Mouse (Mus musculus): ENCODE measurements around the gene Baiap2. TPM values are rescaled to one million over a fixed set of nuclear protein-coding genes. Genes with fewer than 3 reads are reported as not detected.
A peak's percentile ranks its signal among the peaks of the same experiment; 100 is the strongest.

The Baiap2 gene
- total RNA-seq, 2 experiments from 2014 or later, result 259 to 273 TPM

DNA sequence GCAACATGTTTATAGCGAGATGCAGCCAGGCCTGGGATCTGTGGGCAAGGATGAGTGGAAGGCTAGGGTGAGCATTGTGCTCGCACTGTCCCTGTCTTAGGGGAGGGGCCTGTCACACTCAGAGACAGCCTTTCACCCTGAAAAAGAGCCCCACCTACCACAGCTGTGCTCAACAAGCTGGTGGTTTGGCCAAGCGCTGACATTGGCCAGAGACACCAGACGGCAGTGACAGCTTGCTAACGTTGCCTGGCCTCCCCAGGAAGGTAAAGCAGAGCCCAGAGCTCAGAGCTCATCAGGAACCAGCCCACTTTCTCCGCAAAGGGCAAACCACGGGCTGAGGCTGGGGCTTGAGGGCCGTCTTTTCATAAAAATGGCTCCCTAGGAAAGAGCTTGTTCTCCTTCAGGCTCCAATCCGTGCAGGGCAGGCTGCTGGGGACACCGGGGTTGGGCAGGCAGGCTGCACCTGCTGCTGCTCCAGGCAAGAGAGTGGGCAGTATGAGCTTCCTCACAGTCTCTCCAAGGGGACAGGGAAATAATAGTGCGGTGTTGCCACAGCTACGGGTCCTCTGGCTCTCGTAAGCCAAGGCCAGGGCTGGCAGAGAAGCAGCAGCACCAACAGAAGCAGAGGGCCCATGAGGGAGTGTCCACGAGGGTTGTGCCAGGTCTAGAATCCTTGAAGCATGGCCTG lies 108.7 kb downstream of the Baiap2 start:
- peak in 1 of 2 experiments; percentile 26 for DNase-seq (ENCODE audit: low spot score in 2 of 2)
- intact Hi-C loops (cut with DNase I), result no loop called here

GRCm38 (mm10) chr11:120052274-120052673 lies 109.7 kb downstream of the Baiap2 start:
- DNase-seq (ENCODE audit: low spot score in 2 of 2), result no peak
- intact Hi-C loops (cut with DNase I), result no loop called here

DNA sequence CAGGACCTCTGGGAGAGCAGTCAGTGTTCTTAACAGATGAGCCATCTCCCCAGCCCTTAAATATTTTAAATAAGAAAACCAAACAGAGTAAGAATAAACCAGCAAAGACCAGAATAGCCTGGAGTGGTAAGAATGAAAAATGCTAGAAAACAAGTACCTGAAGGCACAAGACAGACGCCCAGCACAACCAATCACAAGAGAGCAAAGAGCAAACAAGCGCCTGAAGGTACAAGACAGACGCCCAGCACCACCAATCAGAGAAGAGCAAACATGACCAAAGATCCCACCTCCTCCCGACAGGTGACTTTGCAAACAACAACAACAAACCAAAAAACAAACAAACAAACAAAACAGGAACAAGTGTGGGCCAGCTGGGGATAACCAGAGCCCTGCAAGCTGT lies 111.3 kb downstream of the Baiap2 start:
- DNase-seq (ENCODE audit: low spot score in 2 of 2), result no peak
- intact Hi-C loops (cut with DNase I), result no loop called here

DNA sequence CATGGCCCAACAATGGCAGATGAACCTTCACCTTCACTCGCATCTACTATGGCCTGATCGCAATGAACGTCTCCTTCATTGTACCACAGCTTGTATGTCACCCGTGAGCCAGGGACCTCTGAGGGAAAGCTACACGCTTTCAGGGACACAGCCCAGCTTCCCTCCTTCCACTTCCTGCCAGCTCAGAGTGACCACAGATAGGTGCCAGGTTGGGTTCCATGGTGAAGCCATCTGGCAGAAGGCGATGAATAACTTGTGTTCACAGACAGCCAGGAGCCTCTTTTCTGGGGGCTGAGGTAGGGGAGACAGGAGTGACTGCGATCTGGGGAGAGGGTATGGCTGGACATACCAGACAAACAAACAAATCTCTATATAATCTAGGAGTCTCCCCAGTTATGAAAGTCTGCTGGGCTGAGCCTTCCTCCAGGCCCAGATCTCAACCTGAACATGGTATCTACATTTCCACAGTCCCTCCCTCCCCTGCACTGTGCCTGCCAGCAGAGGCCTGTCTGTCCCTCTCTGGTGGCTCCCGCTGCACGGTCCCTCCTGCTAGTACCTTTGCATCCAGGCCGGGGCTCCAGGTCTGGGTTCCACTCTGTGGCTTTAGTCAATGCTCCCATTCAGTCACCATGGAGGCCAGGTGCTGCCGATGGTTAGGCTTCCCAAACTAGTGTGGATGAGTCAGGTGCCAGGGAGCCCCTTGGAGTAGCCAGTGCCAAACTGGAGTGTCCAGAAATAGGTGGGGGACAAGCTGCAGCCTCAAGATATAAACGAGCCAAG lies 113.6 kb downstream of the Baiap2 start:
- no peak for DNase-seq (ENCODE audit: low spot score in 2 of 2)
- intact Hi-C loops (cut with DNase I), result no loop called here

Small RNAs within 50 kb of the gene (microRNA-seq; reads per million reads assigned to microRNA genes)
- gene Mir3065 (0 reads per million in 2 experiments), gene Mir338 (0 reads per million in 2 experiments)

Other genes with a start within 250 kb of the Baiap2 start
- 10 to 100 TPM; 44.8 to 47.8 TPM for gene Chmp6, start 29.3 kb upstream of the Baiap2 start, total RNA-seq (2021)
- gene Aatk, start 104.4 kb downstream of the Baiap2 start, total RNA-seq (2021), result 100 to 1,000 TPM; 189 to 195 TPM
- 10 to 100 TPM; 23.4 to 32.2 TPM for gene Cep131, start 144.1 kb downstream of the Baiap2 start, total RNA-seq (2021)
- 10 to 100 TPM; 14.4 to 15.5 TPM for gene Tepsin, start 156.0 kb downstream of the Baiap2 start, total RNA-seq (2021)
- 10 to 100 TPM; 32.5 to 36.1 TPM for gene Ndufaf8, start 156.2 kb downstream of the Baiap2 start, total RNA-seq (2021)
- gene Slc38a10, start 208.6 kb downstream of the Baiap2 start, total RNA-seq (2021), result 10 to 100 TPM; 82.9 to 88.8 TPM

Measured in left cerebral cortex, postnatal 25 days (tissue).